Mouse (Mus musculus) bone marrow, adult 2 months (tissue): ENCODE results near the gene Aco1. TPM values are rescaled to one million over a fixed set of nuclear protein-coding genes. Genes with fewer than 3 reads are reported as not detected.
A peak's percentile ranks its signal among the peaks of the same experiment; 100 is the strongest.

Source experiments
- H3K27ac ChIP-seq: fragments of 200-500 bp; 2 replicates; pipeline ENCODE4 v1.5.1; 2012; ENCODE audit warnings: low read depth, mild to moderate bottlenecking, control low read depth, inconsistent platforms, low read length; ENCODE audit not compliant: control insufficient read depth, poor library complexity, insufficient read depth
- H3K4me1 ChIP-seq: fragments of 200-500 bp; 2 replicates; pipeline ENCODE4 v1.6.1; 2011; ENCODE audit warnings: low read length; ENCODE audit not compliant: control insufficient read depth, insufficient read depth
- H3K4me3 ChIP-seq: fragments of 200-500 bp; replicated peaks from 2 replicates; pipeline ENCODE3; 2011; ENCODE audit warnings: mild to moderate bottlenecking, low read depth, low read length, control low read depth; ENCODE audit not compliant: control insufficient read depth
- CTCF ChIP-seq: fragments of 200-500 bp; IDR thresholded peaks from 2 replicates; pipeline ENCODE4 v1.5.1; 2011; ENCODE audit warnings: low read length, control low read depth; ENCODE audit not compliant: control insufficient read depth, insufficient read depth
- POLR2A ChIP-seq: fragments of 200-500 bp; IDR thresholded peaks from 2 replicates; pipeline ENCODE4 v1.6.1; 2011; ENCODE audit warnings: low read depth, mild to moderate bottlenecking, control low read depth, low read length, borderline replicate concordance; ENCODE audit not compliant: control insufficient read depth
- WGBS: fragments of 180-500 bp; shearing (Covaris S2); methylation state at CpG from one replicate; pipeline ENCODE4 v1.1.7; 2018; 5-methylcytosine and 5-hydroxymethylcytosine counted together
- polyA plus RNA-seq: library from polyadenylated mRNA; stranded (reverse); fragments of >200 nt; gene quantifications from 2 replicates; pipeline ENCODE4 v1.2.4, GENCODE M21; 2011; ENCODE audit warnings: low replicate concordance; ENCODE audit not compliant: missing spikeins, insufficient read depth, insufficient read length

Aco1 gene
- polyA plus RNA-seq, 1 experiment = 15.7 TPM

GRCm38 (mm10) chr4:40229723-40230122 lies 86.8 kb downstream of the Aco1 start:
- TF ChIP-seq POLR2A (no peak), CTCF (no peak)
- Histone ChIP-seq H3K4me3 (no peak overlapping the region), H3K27ac (no peak overlapping the region), H3K4me1 (no peaks in the 10 kb centered on the region; the same call in 1 of the 2 replicates)
- 72% methylated on average over 6 of the region's 6 CpGs for WGBS

GRCm38 (mm10) chr4:40233062-40233664 lies 90.3 kb downstream of the Aco1 start:
- WGBS = 57% methylated on average over 7 of the region's 7 CpGs

GRCm38 (mm10) chr4:40234256-40234655 lies 91.4 kb downstream of the Aco1 start:
- H3K27ac ChIP-seq = no peak overlapping the region
- H3K4me3 ChIP-seq = no peak overlapping the region
- no peaks in the 10 kb centered on the region; the same call in 1 of the 2 replicates for H3K4me1 ChIP-seq
- 73% methylated on average over 6 of the region's 6 CpGs for WGBS
- no peak for TF ChIP-seq CTCF
- no peak for TF ChIP-seq POLR2A

More at GRCm38 (mm10) chr4:40233062-40233664, 90.3 kb downstream of the Aco1 start:
- TF ChIP-seq POLR2A (no peak), CTCF (no peak)
- Histone ChIP-seq H3K4me3 (no peak overlapping the region), H3K27ac (no peak overlapping the region), H3K4me1 (no peaks in the 10 kb centered on the region; the same call in 1 of the 2 replicates)

- no peak for TF ChIP-seq CTCF
- TF ChIP-seq POLR2A = no peak
- WGBS = 35% methylated on average over 4 of the region's 4 CpGs
- H3K4me3 ChIP-seq = no peak overlapping the region
- peaks cover 1% of the 10 kb centered on the region; the same call in 1 of the 2 replicates for H3K4me1 ChIP-seq
- H3K27ac ChIP-seq = no peak overlapping the region
These were observed 93.9 kb downstream of the Aco1 start for GRCm38 (mm10) chr4:40236829-40237228.

GRCm38 (mm10) chr4:40238483-40239408 lies 95.9 kb downstream of the Aco1 start:
- under 1% methylated on average over 17 of the region's 17 CpGs for WGBS
- peak overlapping the region; percentile 89 for H3K27ac ChIP-seq
- peak overlapping the region; percentile 91 for H3K4me3 ChIP-seq
- no peak for TF ChIP-seq CTCF
- TF ChIP-seq POLR2A = no peak
- H3K4me1 ChIP-seq = peaks cover 1% of the 10 kb centered on the region; the same call in 1 of the 2 replicates

- TF ChIP-seq POLR2A (no peak), CTCF (no peak)
- peak within 1 kb of the TSS; percentile 91 for H3K4me3 ChIP-seq
- WGBS = 1% methylated on average over 35 of the region's 35 CpGs
- H3K4me1 ChIP-seq = peaks cover 1% of the 10 kb centered on the region; the same call in 1 of the 2 replicates
- peak within 1 kb of the TSS; percentile 89 for H3K27ac ChIP-seq
These were observed 96.8 kb downstream of the Aco1 start, which contains the start of gene Ddx58 for GRCm38 (mm10) chr4:40239409-40240271. Gene Ddx58 (minus strand): TSS chr4:40239828.

- TF ChIP-seq POLR2A (no peak), CTCF (no peak)
- no peak overlapping the region for H3K27ac ChIP-seq
- WGBS = 47% methylated on average over 5 of the region's 5 CpGs
- peak overlapping the region; percentile 91 for H3K4me3 ChIP-seq
- H3K4me1 ChIP-seq = peaks cover 1% of the 10 kb centered on the region; the same call in 1 of the 2 replicates
These were observed 97.4 kb downstream of the Aco1 start for GRCm38 (mm10) chr4:40240272-40240744.

GRCm38 (mm10) chr4:40241928-40242327 lies 99.0 kb downstream of the Aco1 start:
- 50% methylated on average over 6 of the region's 6 CpGs for WGBS
- TF ChIP-seq CTCF (no peak), POLR2A (no peak)
- H3K27ac ChIP-seq = no peak overlapping the region

More at GRCm38 (mm10) chr4:40241928-40242327, 99.0 kb downstream of the Aco1 start:
- no peak overlapping the region for H3K4me3 ChIP-seq
- peaks cover 1% of the 10 kb centered on the region; the same call in 1 of the 2 replicates for H3K4me1 ChIP-seq
